Mouse (Mus musculus): Measurements from ENCODE around the gene Bend4.
A peak's percentile ranks its signal among the peaks of the same experiment; 100 is the strongest.

Bend4 gene

GRCm38 (mm10) chr5:67423326-67423725 is 4.8 kb downstream of the Bend4 start:
- DNase-seq (ENCODE audit: extremely low read depth, low read depth, low spot score) = no peak

GRCm38 (mm10) chr5:67419407-67419806 is 8.7 kb downstream of the Bend4 start:
- no peak for DNase-seq (ENCODE audit: extremely low read depth, low read depth, low spot score)

GRCm38 (mm10) chr5:67411475-67411874 is 16.6 kb downstream of the Bend4 start:
- no peak for DNase-seq (ENCODE audit: extremely low read depth, low read depth, low spot score)

GRCm38 (mm10) chr5:67410426-67410825 is 17.7 kb downstream of the Bend4 start:
- DNase-seq (ENCODE audit: extremely low read depth, low read depth, low spot score) = no peak

- no peak for DNase-seq (ENCODE audit: extremely low read depth, low read depth, low spot score)
Measured at GRCm38 (mm10) chr5:67408391-67408790, 19.7 kb downstream of the Bend4 start.

GRCm38 (mm10) chr5:67404919-67405318 is 23.2 kb downstream of the Bend4 start:
- no peak for DNase-seq (ENCODE audit: extremely low read depth, low read depth, low spot score)

- no peak for DNase-seq (ENCODE audit: extremely low read depth, low read depth, low spot score)
Measured at GRCm38 (mm10) chr5:67404380-67404779, 23.7 kb downstream of the Bend4 start.

- no peak for DNase-seq (ENCODE audit: extremely low read depth, low read depth, low spot score)
Measured at GRCm38 (mm10) chr5:67401612-67402011, 26.5 kb downstream of the Bend4 start.

GRCm38 (mm10) chr5:67400608-67401480 is 27.3 kb downstream of the Bend4 start:
- no peak for DNase-seq (ENCODE audit: extremely low read depth, low read depth, low spot score)

GRCm38 (mm10) chr5:67399876-67400607 is 28.1 kb downstream of the Bend4 start:
- no peak for DNase-seq (ENCODE audit: extremely low read depth, low read depth, low spot score)

GRCm38 (mm10) chr5:67397186-67397585 is 30.9 kb downstream of the Bend4 start:
- DNase-seq (ENCODE audit: extremely low read depth, low read depth, low spot score) = no peak

- no peak for DNase-seq (ENCODE audit: extremely low read depth, low read depth, low spot score)
Measured at GRCm38 (mm10) chr5:67395211-67395851, 32.8 kb downstream of the Bend4 start.

- peak; percentile 26 for DNase-seq (ENCODE audit: extremely low read depth, low read depth, low spot score)
Measured at GRCm38 (mm10) chr5:67393951-67394350, 34.2 kb downstream of the Bend4 start.

GRCm38 (mm10) chr5:67382556-67382955 is 45.6 kb downstream of the Bend4 start:
- DNase-seq (ENCODE audit: extremely low read depth, low read depth, low spot score) = no peak

- no peak for DNase-seq (ENCODE audit: extremely low read depth, low read depth, low spot score)
Measured at GRCm38 (mm10) chr5:67381690-67382089, 46.4 kb downstream of the Bend4 start.

GRCm38 (mm10) chr5:67377044-67377621 is 51.0 kb downstream of the Bend4 start:
- no peak for DNase-seq (ENCODE audit: extremely low read depth, low read depth, low spot score)

GRCm38 (mm10) chr5:67362931-67363330 is 65.2 kb downstream of the Bend4 start:
- no peak for DNase-seq (ENCODE audit: extremely low read depth, low read depth, low spot score)

- DNase-seq (ENCODE audit: extremely low read depth, low read depth, low spot score) = no peak
Measured at GRCm38 (mm10) chr5:67362316-67362715, 65.8 kb downstream of the Bend4 start.

- DNase-seq (ENCODE audit: extremely low read depth, low read depth, low spot score) = no peak
Measured at GRCm38 (mm10) chr5:67348949-67349348, 79.2 kb downstream of the Bend4 start.

GRCm38 (mm10) chr5:67347060-67347459 is 81.0 kb downstream of the Bend4 start:
- DNase-seq (ENCODE audit: extremely low read depth, low read depth, low spot score) = no peak
